Mouse (Mus musculus) urinary bladder, postnatal 14 days (tissue): ENCODE data around the gene Cacna1b.
A peak's percentile ranks its signal among the peaks of the same experiment; 100 is the strongest.

Source experiments
- DNase-seq: peaks from one replicate; pipeline ENCODE4 v3.0.0; 2021; ENCODE audit warnings: low spot score

The Cacna1b gene

GRCm38 (mm10) chr2:24718906-24719305, 44.0 kb downstream of the Cacna1b start:
- DNase-seq: no peak

- DNase-seq: no peak
Measured at GRCm38 (mm10) chr2:24717963-24718362, 45.0 kb downstream of the Cacna1b start.

GRCm38 (mm10) chr2:24717461-24717860, 45.5 kb downstream of the Cacna1b start:
- no peak for DNase-seq

- DNase-seq: no peak
Measured at GRCm38 (mm10) chr2:24705929-24706328, 57.0 kb downstream of the Cacna1b start.

GRCm38 (mm10) chr2:24702208-24702957, 60.6 kb downstream of the Cacna1b start:
- DNase-seq: no peak

GRCm38 (mm10) chr2:24697281-24697980, 65.5 kb downstream of the Cacna1b start:
- DNase-seq: no peak

GRCm38 (mm10) chr2:24692371-24692770, 70.6 kb downstream of the Cacna1b start:
- DNase-seq: no peak

GRCm38 (mm10) chr2:24690356-24690755, 72.6 kb downstream of the Cacna1b start:
- DNase-seq: no peak

- no peak for DNase-seq
Measured at GRCm38 (mm10) chr2:24685347-24685746, 77.6 kb downstream of the Cacna1b start.

- no peak for DNase-seq
Measured at GRCm38 (mm10) chr2:24684796-24685195, 78.2 kb downstream of the Cacna1b start.

- DNase-seq: no peak
Measured at GRCm38 (mm10) chr2:24683266-24683665, 79.7 kb downstream of the Cacna1b start.

GRCm38 (mm10) chr2:24680731-24681130, 82.2 kb downstream of the Cacna1b start:
- no peak for DNase-seq

- no peak for DNase-seq
Measured at GRCm38 (mm10) chr2:24680176-24680575, 82.8 kb downstream of the Cacna1b start.

- DNase-seq: peak; percentile 40
Measured at GRCm38 (mm10) chr2:24679012-24679651, 83.8 kb downstream of the Cacna1b start.

- DNase-seq: no peak
Measured at GRCm38 (mm10) chr2:24678538-24678937, 84.4 kb downstream of the Cacna1b start.

- DNase-seq: no peak
Measured at GRCm38 (mm10) chr2:24678110-24678509, 84.8 kb downstream of the Cacna1b start.

- no peak for DNase-seq
Measured at GRCm38 (mm10) chr2:24677629-24678028, 85.3 kb downstream of the Cacna1b start.

- no peak for DNase-seq
Measured at GRCm38 (mm10) chr2:24674432-24675006, 88.4 kb downstream of the Cacna1b start.

- no peak for DNase-seq
Measured at GRCm38 (mm10) chr2:24668598-24668997, 94.4 kb downstream of the Cacna1b start.

GRCm38 (mm10) chr2:24664678-24665257, 98.2 kb downstream of the Cacna1b start:
- no peak for DNase-seq

- no peak for DNase-seq
Measured at GRCm38 (mm10) chr2:24659150-24659775, 103.7 kb downstream of the Cacna1b start.

GRCm38 (mm10) chr2:24648503-24648902, 114.4 kb downstream of the Cacna1b start:
- no peak for DNase-seq
